Mouse (Mus musculus) forebrain, embryonic 14.5 days (tissue): Measurements from ENCODE around the gene Hnrnpl. TPM values are rescaled to one million over a fixed set of nuclear protein-coding genes. Genes with fewer than 3 reads are reported as not detected.

Experiments
- ATAC-seq: fragments of 200-750 bp; cut with Nextera tagmentation; 2 replicates; pipeline ENCODE4 v1.8.0; 2017; ENCODE audit warnings: mild to moderate bottlenecking, moderate library complexity
- DNase-seq: peaks from one replicate; pipeline ENCODE4 v3.0.0-alpha.2; 2015; ENCODE audit warnings: low spot score
- H3K27ac ChIP-seq: fragments of 300-500 bp; sonication (generic); 2 replicates; pipeline ENCODE4 v1.5.1; 2014; ENCODE audit warnings: low read depth, mild to moderate bottlenecking, control low read depth, low read length, moderate library complexity
- H3K27me3 ChIP-seq: fragments of 300-500 bp; sonication (generic); replicated peaks from 2 replicates; pipeline ENCODE4 v1.6.1; 2014; ENCODE audit warnings: low read length, control low read depth, mixed read lengths; ENCODE audit not compliant: control insufficient read depth, insufficient read depth
- H3K36me3 ChIP-seq: fragments of 300-500 bp; sonication (generic); 2 replicates; pipeline ENCODE4 v1.6.1; 2014; ENCODE audit warnings: low read length, control low read depth; ENCODE audit not compliant: control insufficient read depth, insufficient read depth
- H3K4me1 ChIP-seq: fragments of 300-500 bp; sonication (generic); 2 replicates; pipeline ENCODE4 v1.6.1; 2014; ENCODE audit warnings: antibody characterized with exemption, low read length, control low read depth; ENCODE audit not compliant: control insufficient read depth, insufficient read depth
- H3K4me2 ChIP-seq: fragments of 300-500 bp; sonication (generic); 2 replicates; pipeline ENCODE4 v1.6.1; 2014; ENCODE audit warnings: mild to moderate bottlenecking, control low read depth, low read length
- H3K4me3 ChIP-seq: fragments of 300-500 bp; sonication (generic); 2 replicates; pipeline ENCODE4 v1.5.1; 2014; ENCODE audit warnings: low read depth, low read length, control low read depth
- H3K9ac ChIP-seq: fragments of 300-500 bp; sonication (generic); 2 replicates; pipeline ENCODE4 v1.6.1; 2014; ENCODE audit warnings: mild to moderate bottlenecking, low read length, control low read depth, moderate library complexity
- H3K9me3 ChIP-seq: fragments of 300-500 bp; sonication (generic); replicated peaks from 2 replicates; pipeline ENCODE4 v1.6.1; 2016; ENCODE audit warnings: low read length, control low read depth, mixed read lengths; ENCODE audit not compliant: control insufficient read depth
- WGBS: fragments of 180-500 bp; shearing (Covaris S2); extraction: QIAGEN DNeasy Blood & Tissue Kit; methylation state at CpG from one replicate; pipeline ENCODE4 v1.1.7; 2014; 5-methylcytosine and 5-hydroxymethylcytosine counted together
- polyA plus RNA-seq: library from polyadenylated mRNA; unstranded; fragments of >200 nt; fragmentation: Nextera tagmentation; extraction: Ambion mirVana; gene quantifications from 2 replicates; pipeline ENCODE4 v1.2.1, GENCODE M21; 2014

The Hnrnpl gene
- polyA plus RNA-seq, 1 experiment from 2014 or later = 190 TPM

- no peaks in the 10 kb centered on the region for H3K9me3 ChIP-seq
- H3K36me3 ChIP-seq = peaks cover 36% of the 10 kb centered on the region
- H3K27ac ChIP-seq = no peak overlapping the region
- H3K4me2 ChIP-seq = no peak overlapping the region
- WGBS = 72% methylated on average over 5 of the region's 5 CpGs
- no peak overlapping the region for H3K9ac ChIP-seq
- no peak overlapping the region for H3K4me3 ChIP-seq
- DNase-seq (no peak), ATAC-seq (no peak)
- no peaks in the 10 kb centered on the region for H3K27me3 ChIP-seq
- no peaks in the 10 kb centered on the region; the same call in 1 of the 2 replicates for H3K4me1 ChIP-seq
Observed at GRCm38 (mm10) chr7:28785161-28785560, 23.2 kb upstream of the Hnrnpl start.

GRCm38 (mm10) chr7:28787884-28788283 lies 20.5 kb upstream of the Hnrnpl start:
- DNase-seq = no peak
- Histone ChIP-seq H3K4me3 (no peak overlapping the region), H3K36me3 (peaks cover 30% of the 10 kb centered on the region), H3K27me3 (no peaks in the 10 kb centered on the region), H3K9me3 (no peaks in the 10 kb centered on the region), H3K4me2 (no peak overlapping the region), H3K4me1 (no peaks in the 10 kb centered on the region), H3K9ac (no peak overlapping the region), H3K27ac (no peak overlapping the region)
- no peak for ATAC-seq
- WGBS = 92% methylated on average over 9 of the region's 9 CpGs

GRCm38 (mm10) chr7:28788307-28789195 lies 19.8 kb upstream of the Hnrnpl start, which contains the start of gene Rinl:
Rinl (plus strand) TSS chr7:28788969.
- Histone ChIP-seq H3K4me2 (no peak within 1 kb of the TSS), H3K36me3 (peaks cover 25% of the 10 kb centered on the region), H3K27ac (no peak within 1 kb of the TSS), H3K4me1 (no peaks in the 10 kb centered on the region), H3K27me3 (no peaks in the 10 kb centered on the region), H3K9me3 (no peaks in the 10 kb centered on the region), H3K4me3 (no peak within 1 kb of the TSS), H3K9ac (no peak within 1 kb of the TSS)
- DNase-seq (no peak), ATAC-seq (no peak)
- WGBS = 75% methylated on average over 5 of the region's 5 CpGs

- WGBS = 94% methylated on average over 3 of the region's 3 CpGs
- H3K36me3 ChIP-seq = peaks cover 25% of the 10 kb centered on the region
Observed at GRCm38 (mm10) chr7:28789235-28789634, 19.1 kb upstream of the Hnrnpl start.

GRCm38 (mm10) chr7:28790066-28790806 lies 18.1 kb upstream of the Hnrnpl start:
- Histone ChIP-seq H3K4me3 (no peak overlapping the region), H3K27me3 (no peaks in the 10 kb centered on the region), H3K9me3 (no peaks in the 10 kb centered on the region), H3K27ac (no peak overlapping the region), H3K9ac (no peak overlapping the region), H3K4me1 (no peaks in the 10 kb centered on the region), H3K36me3 (peaks cover 22% of the 10 kb centered on the region), H3K4me2 (no peak overlapping the region)
- DNase-seq (no peak), ATAC-seq (no peak)
- 51% methylated on average over 8 of the region's 8 CpGs for WGBS

More at GRCm38 (mm10) chr7:28789235-28789634, 19.1 kb upstream of the Hnrnpl start:
- Histone ChIP-seq H3K4me3 (no peak overlapping the region), H3K27me3 (no peaks in the 10 kb centered on the region), H3K4me2 (no peak overlapping the region), H3K9ac (no peak overlapping the region), H3K9me3 (no peaks in the 10 kb centered on the region), H3K27ac (no peak overlapping the region), H3K4me1 (no peaks in the 10 kb centered on the region)
- DNase-seq (no peak), ATAC-seq (no peak)

GRCm38 (mm10) chr7:28791706-28792105 lies 16.6 kb upstream of the Hnrnpl start:
- Histone ChIP-seq H3K4me1 (0 out of 2 replicates have a peak, but pooled peaks cover 1% of the 10 kb centered on the region), H3K4me2 (no peak overlapping the region)
- DNase-seq = no peak

GRCm38 (mm10) chr7:28792391-28793185 lies 15.8 kb upstream of the Hnrnpl start:
- H3K27me3 ChIP-seq = no peaks in the 10 kb centered on the region
- H3K27ac ChIP-seq = no peak overlapping the region
- no peak overlapping the region for H3K4me2 ChIP-seq
- ATAC-seq = no peak
- H3K9ac ChIP-seq = no peak overlapping the region
- DNase-seq = no peak
- H3K4me1 ChIP-seq = 0 out of 2 replicates have a peak, but pooled peaks cover 4% of the 10 kb centered on the region
- WGBS = 88% methylated on average over 12 of the region's 14 CpGs
- H3K36me3 ChIP-seq = peaks cover 6% of the 10 kb centered on the region; the same call in 1 of the 2 replicates
- no peaks in the 10 kb centered on the region for H3K9me3 ChIP-seq
- no peak overlapping the region for H3K4me3 ChIP-seq

More at GRCm38 (mm10) chr7:28791706-28792105, 16.6 kb upstream of the Hnrnpl start:
- Histone ChIP-seq H3K9me3 (no peaks in the 10 kb centered on the region), H3K36me3 (peaks cover 8% of the 10 kb centered on the region; the same call in 1 of the 2 replicates), H3K27ac (no peak overlapping the region), H3K27me3 (no peaks in the 10 kb centered on the region), H3K4me3 (no peak overlapping the region), H3K9ac (no peak overlapping the region)
- ATAC-seq = no peak

- 33% methylated on average over 2 of the region's 2 CpGs for WGBS
- Histone ChIP-seq H3K9ac (no peak overlapping the region), H3K4me3 (no peak overlapping the region), H3K27ac (no peak overlapping the region), H3K27me3 (no peaks in the 10 kb centered on the region), H3K4me2 (no peak overlapping the region), H3K4me1 (0 out of 2 replicates have a peak, but pooled peaks cover 4% of the 10 kb centered on the region), H3K36me3 (no peaks in the 10 kb centered on the region), H3K9me3 (no peaks in the 10 kb centered on the region)
- DNase-seq (no peak), ATAC-seq (no peak)
Observed at GRCm38 (mm10) chr7:28793834-28794233, 14.5 kb upstream of the Hnrnpl start.
